Mouse (Mus musculus) forelimb bud, embryonic 11.5 days (tissue): ENCODE measurements around the gene Ky.

Experiments used
- DNase-seq: peaks from one replicate; pipeline ENCODE4 v3.0.0-alpha.2; 2012; ENCODE audit warnings: low read depth, low spot score

Ky gene

DNA sequence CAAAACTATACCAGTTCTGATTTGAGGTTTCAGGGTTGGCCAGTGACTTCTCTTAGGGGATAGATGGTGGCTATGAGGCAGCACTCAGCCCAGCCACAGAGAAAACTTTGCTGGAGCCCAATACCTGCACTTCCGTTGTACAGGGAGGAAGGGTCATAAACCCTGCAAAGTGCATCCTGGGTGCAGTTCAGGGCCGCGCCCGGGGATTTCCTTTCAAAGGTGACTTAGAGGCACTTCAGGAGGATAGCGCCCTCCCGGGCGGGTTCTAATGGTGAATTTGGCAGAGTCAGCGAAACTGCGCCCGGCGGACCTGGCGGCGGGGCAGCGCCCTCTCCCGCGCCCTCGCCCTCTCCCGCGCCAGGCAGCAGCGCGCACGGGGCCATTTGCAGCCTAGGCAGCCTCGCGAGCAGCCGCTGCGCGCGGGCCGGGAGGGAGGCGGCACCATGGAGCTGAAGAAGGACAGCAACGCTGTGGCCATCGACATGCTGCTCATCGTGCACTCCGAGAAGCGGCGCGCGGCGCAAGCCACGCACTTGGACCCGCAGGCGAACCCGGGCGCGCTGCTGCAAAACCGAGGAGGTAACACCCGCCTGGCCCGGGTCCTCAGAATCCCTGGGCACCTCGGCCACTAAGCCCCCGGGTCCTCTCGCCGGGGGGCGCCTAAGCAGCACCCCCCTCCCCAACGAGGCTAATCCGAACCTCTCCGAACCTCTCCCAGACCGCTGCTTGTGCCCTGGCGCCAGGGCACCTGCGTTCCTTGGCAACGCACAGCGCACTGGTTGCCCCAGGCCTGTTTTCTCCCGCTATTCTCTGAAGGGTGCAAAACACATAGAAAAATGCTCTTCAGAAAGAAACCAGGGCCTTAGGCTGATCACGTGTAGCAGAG, at the start of gene Ky:
Gene Ky, plus strand, starts transcription at position 51 of the 886 bp plus-strand sequence.
- DNase-seq, result no peak

DNA sequence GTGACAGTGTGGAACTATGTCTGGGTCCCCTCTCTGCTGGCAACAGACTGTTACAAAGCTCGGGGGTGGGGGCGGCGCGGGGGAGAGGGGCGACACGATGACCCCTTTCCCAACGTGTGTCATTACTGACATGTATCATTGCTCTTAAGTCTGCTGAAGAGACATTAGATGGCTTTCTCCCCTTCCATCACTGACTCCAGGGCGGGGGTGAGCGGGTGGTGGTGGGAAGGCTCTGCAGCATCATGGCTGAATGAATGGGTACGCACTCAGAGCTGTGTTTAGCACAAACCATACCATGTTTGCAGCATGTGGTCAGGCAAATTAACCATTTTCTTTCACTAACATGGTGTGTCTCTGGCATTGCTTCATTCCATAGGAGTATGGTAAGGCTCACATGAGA, 43.3 kb upstream of the Ky start:
- DNase-seq, result no peak

DNA sequence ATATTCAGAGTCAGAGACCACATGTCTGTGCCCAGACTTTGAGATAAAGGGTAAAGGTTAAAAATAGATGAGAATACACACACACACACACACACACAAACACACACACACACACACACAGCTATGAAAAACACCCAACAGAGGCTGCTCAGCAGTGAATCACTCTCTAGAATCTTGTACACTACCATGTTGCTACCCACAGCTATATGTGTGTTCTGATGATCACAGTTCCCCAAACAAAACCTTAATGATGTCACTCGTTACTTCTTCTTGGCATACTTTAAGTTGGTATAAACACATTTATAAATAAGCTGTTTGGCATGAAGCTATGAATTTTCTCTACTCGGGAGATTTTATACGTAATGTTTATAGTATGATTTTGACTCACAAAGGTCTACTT, 40.5 kb upstream of the Ky start:
- DNase-seq, result no peak

DNA sequence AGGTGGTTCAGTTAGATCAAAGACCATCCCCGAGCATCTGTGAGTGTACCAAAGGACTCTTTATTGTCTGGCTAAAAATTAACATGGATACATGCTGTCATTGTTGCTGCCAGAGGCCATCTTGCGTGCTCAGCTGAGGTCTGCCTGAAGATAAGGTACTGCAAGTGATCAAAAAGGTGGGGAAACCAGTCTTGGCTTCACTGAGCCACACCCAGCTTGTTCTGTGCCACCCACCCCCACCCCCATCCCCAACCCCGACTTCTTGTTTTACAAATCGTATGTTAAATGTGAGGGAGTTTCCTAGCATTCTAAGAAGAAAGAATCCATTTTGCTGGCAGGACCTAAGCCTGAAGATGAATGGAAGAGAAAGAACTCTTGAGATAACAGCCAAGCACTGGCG, 39.8 kb upstream of the Ky start:
- DNase-seq, result no peak

DNA sequence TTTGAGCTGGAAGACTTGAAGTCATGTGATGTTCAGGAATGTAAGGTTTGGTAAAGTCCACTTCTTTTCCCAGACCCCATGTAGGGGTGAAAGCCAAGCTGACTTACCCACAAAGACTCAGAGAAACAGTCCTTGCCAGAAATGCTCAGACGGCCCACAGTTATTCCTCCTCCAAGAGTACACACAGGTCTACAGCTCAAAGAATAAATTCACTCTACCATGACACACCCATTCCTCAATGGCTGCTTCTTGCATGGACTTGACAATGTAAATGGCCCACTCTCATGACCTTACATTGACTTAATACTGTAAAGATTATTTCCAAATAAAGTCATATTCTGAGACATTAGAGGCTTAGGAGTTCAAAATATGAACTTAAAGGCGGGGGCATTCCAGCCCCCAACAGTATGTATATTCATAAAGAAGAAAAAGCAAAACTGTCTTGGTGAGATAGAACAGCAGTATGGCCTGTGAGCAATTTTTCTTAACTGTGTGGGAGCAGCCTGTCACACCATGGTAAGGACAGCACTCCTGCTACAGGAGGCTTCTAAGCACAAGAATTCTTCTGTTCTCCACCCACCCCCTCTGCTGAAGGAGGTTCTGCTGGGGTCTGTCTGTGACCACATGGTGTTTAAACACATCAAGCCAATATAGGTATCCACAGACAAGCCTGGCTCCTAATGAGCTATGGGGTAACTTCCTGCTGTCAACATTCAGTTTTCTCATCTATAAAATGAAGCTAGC, 35.3 kb upstream of the Ky start:
- DNase-seq, result no peak

DNA sequence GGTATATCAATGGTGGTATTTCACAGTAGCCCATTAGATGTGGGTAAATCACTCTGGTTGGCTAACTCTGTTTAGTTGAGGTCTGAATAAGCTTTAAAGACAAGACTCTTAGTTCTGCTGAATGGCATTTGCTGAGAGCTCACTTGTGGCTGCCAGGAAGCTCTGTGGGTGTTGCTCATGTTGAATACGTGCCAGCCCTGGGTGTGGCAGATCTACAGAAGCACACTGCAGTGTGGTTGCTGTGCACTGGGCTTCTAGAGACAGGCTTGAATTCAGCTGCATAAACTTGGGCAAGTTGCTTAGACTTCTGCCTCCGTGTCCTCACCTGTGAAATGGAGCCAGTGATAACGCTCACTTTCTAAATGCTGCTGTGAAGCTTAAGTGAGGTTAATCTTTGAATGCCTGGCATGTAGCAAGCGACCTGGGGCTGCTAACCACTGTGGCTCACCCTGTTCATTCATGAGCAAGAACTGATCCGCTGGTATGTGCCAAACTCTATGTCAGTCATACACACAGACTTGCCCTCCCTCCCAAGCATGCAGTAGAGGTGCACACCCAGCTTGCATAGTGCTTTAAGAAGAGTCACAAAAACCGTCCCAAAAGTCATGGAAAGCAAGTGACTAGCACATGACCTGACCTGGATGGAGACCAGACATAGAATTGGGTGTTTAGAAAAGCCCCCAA, 27.6 kb upstream of the Ky start:
- DNase-seq, result no peak

DNA sequence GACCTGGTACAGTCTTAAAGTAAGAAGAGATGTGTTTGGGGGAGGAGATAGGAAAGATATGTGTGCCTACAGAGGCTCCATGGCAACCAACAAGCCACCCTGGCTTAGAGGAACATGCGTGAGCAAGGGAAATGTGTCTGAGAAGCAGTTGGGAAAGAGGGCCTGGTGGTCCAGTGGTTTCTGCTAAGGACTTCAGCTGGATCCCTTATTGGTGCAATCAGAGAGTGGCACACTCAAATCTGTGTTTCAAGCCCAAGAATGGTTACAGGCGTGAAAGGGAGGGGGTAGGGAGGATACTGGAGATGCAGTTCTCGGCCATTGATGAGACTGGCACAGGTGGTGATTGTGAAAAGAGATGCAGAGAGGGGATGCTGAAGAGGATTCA, 27.1 kb upstream of the Ky start:
- no peak for DNase-seq

DNA sequence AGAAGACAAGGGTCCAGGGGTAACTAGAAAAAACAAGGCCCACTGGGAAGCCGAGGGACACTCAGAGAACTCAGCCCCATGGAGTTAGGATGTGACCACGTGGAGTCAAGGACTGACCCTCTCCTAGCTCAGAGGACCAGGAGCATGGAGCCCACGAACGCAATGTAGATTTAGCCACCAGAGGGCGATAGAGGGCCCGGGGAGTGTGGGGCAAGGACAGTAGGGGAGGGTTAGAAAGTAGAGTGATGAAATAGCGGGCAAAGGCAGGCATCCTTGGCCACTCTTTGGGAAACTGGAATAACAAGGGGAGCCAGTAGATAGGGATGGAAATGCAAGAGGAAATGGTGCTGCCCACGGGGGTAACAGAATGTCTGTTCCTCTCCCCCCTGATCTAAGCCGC, 26.5 kb upstream of the Ky start:
- no peak for DNase-seq

DNA sequence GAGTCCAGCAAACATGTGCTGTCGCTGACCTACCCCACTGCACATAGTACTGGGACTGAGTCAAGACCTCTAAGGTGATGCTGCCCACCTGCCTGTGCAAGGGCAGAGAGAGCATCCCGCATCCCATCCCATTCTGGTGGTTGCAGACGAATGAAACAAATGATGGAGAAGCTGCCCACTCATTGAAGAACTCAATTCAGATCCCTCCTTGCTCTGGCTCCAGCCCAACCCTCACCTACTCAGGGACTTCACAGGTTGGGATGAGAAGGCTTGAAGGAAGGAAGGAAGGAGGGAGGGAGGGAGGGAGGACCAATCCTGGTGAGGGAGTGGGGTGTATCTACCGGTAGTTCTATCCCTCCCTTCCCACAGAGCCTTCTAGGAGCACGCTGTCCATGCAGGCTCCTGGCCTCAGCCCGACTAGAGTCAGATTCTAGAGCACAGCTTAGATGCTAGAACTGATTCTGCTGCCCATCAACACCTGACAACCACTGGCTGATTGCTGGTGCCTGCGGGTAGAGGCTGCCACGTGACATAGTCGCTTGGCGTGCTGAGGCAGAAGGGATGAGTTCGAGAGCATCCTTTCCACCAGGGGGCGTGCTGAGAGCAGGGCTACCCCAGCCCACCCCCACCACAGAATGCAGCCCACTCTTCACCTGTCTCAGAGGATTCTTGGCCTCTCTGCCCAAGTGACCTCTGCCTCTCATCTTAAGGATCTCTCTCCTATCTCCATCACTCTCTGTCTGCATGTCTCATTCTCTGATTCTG, 13.3 kb upstream of the Ky start:
- DNase-seq, result no peak

DNA sequence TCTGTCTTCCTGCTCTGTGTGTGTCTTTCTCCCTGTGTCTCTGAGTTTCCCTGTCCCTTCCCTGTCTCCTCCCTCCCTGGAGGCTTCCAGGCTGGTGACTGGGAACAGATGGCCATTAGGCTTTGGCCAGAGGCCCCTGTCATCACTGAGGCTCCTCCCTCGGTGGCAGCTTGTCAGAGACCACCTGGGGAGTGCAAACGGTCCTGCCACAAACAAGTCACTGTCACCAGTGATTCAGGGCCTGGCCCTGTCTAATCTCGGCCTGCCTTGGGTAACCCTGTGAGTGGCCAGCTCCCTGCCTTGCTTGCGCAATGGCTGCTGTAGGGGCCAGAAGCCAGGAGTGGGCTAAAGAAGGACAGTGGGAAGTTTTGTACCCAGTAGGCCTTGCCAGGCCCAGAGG, 12.5 kb upstream of the Ky start:
- DNase-seq, result no peak

DNA sequence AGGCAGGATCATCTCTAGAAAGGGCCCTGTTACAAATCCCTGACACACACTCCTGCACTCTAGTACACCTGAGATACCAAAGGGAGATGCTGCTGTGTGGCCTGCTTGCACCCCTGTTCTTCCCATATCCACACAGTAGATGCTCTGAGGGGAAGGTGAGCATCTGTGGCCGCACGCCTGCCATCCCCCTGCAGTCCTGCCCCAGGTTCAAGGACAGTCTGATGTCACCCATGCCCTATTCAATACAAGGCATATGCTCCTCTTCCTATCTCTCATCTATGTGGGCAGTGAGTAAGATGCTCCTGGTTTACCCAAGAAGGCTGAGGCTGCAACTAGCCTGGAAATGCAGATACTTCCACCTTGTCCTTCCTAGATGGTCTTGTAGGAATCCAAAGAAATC, 11.6 kb upstream of the Ky start:
- DNase-seq, result no peak

DNA sequence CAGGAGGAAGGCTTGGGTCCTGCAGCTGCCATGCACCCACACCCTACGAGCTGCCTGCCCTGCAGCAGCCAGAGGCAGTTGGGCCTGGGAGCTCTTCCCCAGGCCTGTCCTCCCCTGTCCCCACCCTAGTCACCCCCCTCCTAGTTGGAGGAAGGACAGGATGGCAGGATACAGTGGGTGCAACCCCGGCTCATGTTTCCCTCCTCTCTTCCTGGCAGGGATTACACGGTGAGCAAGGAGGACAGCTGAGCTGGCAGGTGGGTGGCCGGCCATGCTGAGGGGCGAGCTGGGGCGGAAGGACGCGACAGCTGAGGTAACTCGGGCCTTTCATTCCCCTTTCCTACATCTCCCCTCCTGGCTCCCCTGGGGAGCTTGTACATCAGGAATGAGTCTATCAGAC, 11.1 kb upstream of the Ky start:
- DNase-seq, result no peak

DNA sequence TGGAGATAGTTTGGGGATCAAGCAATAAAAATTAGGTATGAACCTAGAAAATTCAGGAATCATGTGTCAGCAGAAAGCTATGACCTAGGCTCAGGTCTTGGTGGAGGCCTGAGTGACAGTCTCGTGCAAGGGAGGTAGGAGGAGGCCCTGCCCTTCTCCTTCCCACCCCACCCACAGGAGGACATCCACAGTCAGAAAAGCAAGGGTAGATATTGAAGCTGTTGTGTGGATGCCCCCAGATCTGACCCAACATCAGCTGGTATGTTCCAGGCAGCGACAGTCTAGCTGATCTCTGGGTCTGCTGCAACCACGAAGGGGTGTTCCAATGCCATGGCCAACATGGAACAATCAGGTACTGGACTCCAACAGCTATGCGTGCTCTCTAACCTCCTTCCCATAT, 10.3 kb upstream of the Ky start:
- no peak for DNase-seq

DNA sequence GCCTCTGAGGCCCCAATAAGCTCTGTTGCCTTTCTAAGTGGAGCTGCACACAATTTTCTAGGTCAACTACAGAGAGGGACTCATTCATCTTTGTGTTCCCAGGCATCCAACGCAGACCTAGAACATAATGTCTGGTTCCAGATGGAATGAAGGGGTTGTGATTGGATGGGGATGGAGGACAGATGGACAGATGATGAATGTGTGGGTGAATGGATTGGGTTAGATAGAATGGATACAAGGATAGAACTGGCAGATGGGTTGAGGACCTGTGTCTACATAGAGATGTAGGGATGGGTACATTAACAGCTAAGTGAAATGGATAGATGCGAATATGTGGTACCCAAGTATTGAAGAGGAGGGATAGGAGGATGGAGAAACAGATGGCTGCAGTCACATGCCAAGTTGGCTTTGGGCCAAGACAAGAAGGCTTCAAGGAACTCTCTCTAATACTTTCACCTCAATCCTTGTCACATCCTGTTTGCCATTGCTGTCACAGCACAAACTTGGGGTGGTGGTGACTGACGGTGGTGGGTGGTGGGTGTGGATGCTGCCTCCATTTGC, 9.0 kb upstream of the Ky start:
- no peak for DNase-seq

DNA sequence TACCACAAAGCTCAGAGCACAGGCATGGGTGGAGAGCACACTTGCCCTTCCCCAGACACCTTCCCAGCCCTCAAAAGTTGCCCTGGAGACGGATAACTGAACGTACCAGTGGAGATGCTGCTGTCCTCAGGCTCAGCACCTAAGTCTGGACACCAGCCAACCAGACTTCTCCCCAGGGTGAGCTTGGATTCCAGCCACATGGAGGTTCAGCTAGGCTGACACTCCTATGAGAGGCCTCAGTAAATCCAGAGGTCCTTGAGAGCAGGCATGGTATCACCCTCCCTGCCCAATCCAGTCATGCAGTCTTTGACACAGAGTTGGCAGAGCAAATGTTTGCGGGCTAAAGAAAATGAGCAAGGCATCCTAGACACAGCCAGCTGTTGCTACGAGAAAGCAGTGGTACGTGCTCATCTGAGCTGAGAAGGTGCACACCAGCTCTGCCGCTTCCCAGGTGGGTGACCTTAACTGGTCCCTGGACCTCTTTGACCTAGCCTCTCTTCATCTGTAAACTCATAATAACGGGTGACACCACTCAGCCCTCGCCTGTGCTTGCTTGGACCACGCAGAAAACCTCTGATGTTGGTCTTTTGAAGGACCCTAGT, 8.4 kb upstream of the Ky start:
- DNase-seq, result no peak

DNA sequence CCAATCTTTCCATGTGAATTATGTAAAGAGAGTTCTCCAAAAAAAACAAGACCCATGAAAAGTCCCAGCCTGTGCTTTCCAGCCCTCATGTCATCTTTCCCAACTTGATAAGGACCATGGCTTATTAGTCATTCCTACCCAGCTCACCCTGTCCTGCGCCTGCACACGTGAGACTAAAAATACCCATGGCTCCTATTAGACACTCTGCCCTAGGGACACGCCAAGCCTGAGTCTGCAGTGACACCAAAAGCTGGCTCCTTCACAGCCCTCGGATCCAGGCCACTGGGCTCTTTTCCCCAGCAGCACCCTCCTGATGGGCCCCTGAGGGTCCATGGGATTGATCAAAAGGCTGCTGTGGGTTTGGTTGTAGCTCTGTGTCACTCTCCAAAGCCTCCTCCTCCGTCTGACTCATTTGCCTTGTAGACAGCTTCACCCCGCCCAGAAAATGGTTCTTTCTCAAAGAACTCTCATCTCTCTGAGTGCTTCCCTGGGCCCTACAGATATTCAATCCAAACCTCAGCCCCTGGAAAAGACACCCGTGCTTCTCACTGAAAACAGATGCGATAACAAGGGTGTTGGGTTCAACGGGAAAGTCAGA, 7.6 kb upstream of the Ky start:
- no peak for DNase-seq

DNA sequence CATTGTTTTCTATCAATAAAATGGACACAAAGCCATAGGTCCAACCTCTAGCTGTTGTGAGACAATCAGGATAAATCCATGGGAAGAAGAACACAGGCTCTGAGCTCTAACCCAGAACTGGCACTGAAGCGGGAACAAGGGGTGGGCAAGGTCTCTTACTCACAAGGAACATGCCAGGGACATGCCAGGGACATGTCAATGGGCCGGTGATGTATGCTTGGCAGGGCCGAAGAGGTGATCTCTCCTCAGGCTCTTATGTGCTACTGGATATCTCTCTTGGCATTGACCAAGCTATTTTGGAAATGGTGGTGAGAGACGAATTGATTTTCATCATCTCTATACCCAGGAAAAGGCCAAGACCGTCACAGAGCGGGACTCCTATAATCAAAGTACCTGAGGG, 6.8 kb upstream of the Ky start:
- no peak for DNase-seq

DNA sequence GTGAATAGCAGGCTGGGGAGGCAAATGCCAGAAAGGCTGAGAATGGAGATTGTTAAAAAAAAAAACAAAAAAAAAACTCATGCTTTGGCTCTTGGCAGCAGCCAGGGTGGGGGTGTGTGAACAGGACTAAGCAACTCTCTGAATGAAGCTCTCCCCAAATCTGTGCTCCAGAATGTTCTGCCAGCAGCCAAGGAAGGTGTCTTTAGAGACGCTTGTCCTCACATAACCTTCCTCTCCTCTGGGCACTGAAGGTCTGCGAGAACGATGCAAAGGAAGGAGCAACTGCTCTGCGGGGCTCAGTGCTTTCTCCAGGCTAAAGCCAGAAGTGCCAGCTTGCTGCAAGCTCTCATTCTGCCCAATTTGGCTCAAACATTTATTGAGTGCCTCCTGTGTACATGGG, 6.3 kb upstream of the Ky start:
- no peak for DNase-seq

DNA sequence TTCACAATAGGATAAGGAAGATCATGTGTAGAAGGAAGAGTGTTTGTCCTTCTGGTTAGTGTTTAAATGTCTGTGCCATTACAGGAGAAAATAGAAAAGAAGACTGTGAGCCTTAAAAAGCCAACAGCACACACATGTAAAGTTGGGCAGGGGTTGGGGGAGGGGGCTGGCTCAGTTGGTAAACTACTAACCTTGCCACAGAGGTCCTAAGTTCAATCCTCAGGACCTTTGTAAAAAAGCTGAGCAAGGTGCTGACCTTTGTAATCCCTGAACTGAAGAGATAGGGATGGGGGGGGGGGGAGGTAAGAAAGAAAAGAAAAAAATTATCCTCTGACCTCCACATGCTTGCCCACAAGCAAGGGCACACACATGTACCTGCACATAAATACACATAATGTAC, 5.8 kb upstream of the Ky start:
- no peak for DNase-seq

DNA sequence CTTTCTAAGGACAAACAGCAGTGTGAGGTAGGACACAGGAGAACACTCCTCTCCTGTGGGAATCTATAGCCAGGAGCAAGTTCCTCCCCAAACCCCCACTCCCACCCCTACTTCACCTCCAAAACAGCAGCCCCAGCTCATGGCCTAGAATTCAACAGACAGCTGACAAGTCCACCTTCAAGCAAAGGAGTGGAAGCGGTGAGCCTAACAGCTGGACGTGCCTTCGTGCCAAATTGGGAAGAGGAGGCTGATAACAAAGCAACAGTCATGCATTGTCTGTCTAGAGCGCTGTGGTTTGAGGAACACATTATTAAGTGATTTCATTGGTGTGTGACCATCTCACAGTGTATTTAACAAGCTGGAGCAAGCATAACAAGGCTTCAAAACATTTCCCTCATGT, 4.4 kb upstream of the Ky start:
- DNase-seq, result no peak
